Mouse (Mus musculus) megakaryocyte-erythroid progenitor cell, adult 5-6 weeks (primary cell): ENCODE measurements around the gene Tnfsf9. TPM values are rescaled to one million over a fixed set of nuclear protein-coding genes. Genes with fewer than 3 reads are reported as not detected.
"Not testable (repeated sequence)": the region's sequence is repeated elsewhere in the genome, so short reads cannot be mapped to it uniquely, and the experiment has no call there.

Experiments
- ATAC-seq: replicated peaks from 2 replicates; pipeline ENCODE4 v1.8.0; 2016; ENCODE audit warnings: mild to moderate bottlenecking, inconsistent platforms; ENCODE audit not compliant: severe bottlenecking, poor library complexity, low FRiP score, low TSS enrichment
- total RNA-seq, 2 experiments: library from RNA; stranded (forward) in 1 of 2; stranded (reverse) in 1 of 2; fragments of 200-1000, 215-1000 nt in 1 of 2; fragments of >200 nt in 1 of 2; fragmentation: Nextera tagmentation in 1 of 2; gene quantifications; 2 replicates each; pipeline ENCODE4 v1.2.3; 2014 to 2017

Gene Tnfsf9
- total RNA-seq, 2 experiments from 2014 or later, result not detected

DNA sequence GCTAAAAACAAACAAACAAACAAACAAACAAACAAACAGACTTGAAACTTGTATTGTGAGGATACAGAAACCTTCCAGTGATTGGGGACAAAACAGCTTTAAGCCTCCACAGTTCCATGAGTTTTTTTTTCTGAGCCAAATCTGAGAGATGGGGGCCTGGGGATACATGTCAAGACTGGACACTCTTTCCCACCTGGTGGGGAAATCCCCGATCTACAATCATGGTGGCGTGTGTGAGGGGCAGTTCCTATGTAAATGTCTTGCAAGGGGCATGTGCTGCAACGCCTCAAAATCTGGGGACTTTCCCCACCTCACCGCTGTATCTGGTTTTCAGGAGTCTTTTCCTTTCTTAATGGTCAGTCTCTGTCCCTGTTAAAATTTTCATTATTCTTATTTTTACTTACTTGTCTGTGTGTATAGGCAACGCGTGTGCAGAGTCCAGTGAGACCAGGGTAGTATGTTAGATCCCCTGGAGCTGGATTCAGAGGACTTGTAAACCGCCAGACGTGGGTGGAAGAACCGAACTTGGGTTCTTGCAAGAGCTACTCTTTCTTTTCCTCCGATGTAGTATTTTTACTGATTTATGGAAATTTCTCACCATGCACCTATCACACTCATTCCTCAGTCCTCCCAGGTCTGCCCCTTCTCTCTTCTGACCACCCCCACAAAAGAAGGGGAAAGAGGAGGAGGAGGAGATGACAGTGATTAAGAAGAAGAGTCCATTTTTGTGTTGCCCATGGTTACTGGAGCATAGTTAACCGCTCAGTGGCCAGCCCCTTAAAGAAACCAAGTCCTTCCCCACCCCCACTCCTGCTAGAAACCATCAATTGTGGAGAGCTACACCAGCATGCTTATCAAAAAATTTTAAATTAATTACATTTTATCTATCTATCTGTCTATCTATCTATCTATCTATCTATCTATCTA lies 18.3 kb downstream of the Tnfsf9 start:
- ATAC-seq, result no peak

- ATAC-seq, result no peak
Observed at GRCm38 (mm10) chr17:57124792-57125191, 19.7 kb downstream of the Tnfsf9 start.

DNA sequence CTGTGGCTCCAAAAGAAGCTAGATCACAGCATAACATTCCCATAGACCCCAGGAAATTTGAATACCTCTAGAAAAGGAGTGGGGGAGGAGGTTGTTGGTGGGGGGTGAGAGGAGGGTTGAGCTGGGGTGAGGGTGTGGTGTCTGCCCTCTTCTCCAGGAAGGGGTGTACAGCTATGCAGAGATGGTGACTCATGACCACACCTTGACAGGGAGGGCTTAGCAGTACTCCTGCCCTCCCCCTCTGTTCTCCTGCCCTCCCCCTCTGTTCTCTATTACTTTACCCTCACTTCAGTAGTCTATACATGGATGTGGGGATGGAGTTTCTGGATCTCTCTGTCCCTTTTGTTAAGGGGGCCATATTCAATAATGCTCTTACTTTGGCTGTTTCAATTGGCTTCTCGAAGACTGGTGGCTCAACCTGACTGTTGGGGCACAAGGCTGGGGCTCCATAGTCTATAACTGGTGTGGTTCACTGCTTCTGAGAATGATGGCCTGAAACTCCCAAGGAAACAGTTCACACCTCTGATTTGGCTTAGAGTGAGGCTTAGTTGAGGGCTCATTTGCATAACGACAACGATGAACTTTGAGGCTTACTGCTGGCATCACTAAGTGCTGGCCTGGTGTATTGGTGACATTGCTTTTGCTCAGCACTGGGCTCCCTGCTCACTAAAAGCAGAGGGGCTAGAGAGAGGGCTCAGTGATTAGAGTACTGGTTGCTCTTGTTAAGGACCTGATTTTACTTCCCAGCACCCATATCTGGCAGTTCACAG lies 20.9 kb downstream of the Tnfsf9 start:
- ATAC-seq, result peak; percentile 42; the same call in 1 of the 2 replicates

DNA sequence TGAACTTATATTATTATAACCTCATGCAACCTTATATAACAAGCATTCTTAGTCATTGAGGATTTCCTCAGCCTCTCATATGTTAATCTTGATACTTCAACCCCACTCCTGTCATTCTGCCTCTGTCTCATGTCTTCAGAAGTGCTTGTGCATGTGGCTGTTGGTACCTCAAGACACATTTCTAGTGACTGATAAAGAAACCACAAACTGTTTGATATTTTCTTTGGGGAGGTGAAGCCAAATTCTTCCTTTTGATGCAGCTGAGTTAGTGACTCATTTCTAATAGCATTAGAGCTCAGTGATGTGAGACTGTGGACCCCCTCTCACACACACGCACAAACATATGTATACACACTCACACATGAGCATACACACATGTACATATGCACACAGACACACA lies 26.7 kb downstream of the Tnfsf9 start:
- peak; percentile 83 for ATAC-seq

DNA sequence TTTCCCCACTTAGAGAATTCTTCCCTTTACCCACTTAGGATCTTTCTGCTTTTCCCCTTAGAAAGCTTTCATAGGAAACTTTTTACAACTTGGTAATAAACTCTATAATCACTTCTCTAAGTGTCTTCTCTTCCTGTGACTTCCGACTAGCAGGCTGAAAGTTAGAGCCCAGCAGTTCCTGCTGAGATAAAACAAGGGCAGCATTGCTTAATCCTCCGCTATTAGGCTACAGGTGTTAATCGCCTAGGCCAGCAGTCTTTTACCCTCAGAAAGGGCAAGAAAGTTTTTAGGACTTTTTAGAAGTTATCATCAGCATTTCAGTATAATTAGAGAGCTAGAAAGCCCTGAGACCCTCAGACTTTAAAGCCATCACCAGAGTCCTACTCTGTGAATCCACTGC lies 28.9 kb downstream of the Tnfsf9 start:
- not testable (repeated sequence) for ATAC-seq

DNA sequence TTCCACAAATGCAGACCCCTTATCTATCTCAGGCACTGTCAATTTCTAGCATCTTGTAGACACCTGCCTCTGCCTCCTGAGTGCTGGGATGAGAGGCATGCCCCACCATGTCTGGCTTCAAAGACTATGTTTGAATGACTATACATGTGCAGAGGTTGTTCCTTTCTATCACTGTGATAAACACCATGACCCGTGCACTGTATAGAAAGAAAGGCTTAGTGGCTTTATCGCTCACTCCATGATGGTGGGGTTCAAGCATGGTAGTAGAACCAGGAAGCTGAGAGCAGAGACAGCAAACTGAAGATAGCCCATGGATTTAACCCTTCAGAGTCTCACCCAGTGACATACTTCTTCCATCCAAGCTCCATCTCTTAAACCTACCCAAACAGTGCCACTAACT lies 29.6 kb downstream of the Tnfsf9 start:
- ATAC-seq, result peak; percentile 19; the same call in 1 of the 2 replicates

GRCm38 (mm10) chr17:57135635-57136034 lies 30.5 kb downstream of the Tnfsf9 start:
- no peak for ATAC-seq

DNA sequence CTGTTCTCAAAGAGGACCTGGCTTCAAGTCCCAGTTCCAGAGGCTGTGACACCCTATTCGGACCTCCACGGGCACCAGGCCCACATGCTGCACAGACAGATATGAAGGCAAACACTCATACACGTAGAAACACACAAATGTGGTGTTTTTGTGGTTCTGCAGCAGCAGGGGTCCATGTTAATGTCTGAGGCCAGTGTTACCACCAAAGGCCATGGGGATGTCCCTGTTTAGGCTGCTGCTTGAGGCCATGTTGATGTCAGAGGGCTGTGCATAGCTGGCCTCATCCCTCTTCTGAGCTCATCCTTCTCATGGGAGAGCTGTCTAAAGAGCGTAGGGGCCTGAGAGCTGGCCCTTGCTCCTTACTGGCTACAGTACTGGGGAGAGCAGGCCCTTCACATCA lies 33.6 kb downstream of the Tnfsf9 start:
- ATAC-seq, result no peak

DNA sequence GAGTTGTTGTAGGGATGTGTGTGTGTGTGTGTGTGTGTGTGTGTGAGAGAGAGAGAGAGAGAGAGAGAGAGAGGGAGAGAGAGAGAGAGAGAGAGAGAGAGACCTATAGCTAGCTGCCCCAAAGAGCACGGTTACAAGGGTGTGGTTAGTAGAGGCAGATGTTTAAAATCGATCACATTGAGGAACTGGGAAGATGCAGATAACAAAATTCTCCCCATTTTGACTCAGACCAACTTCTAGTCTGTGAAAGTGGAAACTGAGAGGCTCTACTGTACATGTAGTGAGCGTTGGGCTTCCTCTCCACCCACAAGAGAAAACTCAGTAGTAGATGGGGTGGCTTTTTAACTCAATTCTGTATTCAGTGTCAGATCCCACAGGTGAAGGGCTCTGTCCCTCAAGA lies 34.6 kb downstream of the Tnfsf9 start:
- ATAC-seq, result peak; percentile 56; the same call in 1 of the 2 replicates

GRCm38 (mm10) chr17:57143704-57144103 lies 38.6 kb downstream of the Tnfsf9 start:
- no peak for ATAC-seq

- no peak for ATAC-seq
Observed at GRCm38 (mm10) chr17:57145115-57145514, 40.0 kb downstream of the Tnfsf9 start.

GRCm38 (mm10) chr17:57148343-57148742 lies 43.2 kb downstream of the Tnfsf9 start:
- no peak for ATAC-seq

DNA sequence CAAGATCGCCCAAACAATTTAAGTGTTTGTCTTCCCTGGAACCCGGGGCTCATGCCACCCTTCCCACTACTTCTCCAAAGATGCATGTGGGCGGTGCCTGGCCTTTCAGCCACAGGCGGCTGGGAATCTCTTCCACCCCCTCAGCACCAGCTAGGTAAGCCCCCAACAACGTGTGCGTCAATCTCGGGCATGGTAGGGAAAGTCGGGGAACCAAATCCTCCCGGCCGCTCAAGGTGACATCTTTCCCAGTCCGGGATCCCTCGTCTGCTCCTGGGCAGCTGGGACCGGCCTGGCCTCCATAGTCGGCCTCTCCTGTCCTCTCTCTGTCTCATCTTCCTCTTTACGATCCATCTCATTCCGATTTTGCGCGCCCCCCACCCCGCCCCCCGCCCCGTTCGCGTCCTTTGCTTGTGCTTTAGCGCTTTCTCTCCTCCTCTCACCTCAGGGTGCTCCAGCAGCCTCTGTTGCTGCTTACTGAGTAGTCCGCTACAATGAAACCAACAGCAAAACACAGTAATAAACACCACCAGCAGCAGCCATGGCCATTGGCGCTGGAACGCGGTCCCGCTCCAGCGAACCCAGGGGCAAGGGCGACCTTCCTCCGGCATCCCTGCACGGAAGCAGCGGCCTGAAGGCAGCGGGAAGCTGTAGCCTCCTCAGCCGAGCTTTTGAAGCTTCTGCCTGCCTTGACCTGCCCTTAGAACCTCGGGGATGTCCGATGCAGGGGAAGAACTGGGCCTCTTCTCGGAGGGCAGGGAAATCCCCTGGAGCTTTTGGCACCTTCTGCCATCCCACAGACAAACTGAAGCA lies 44.1 kb downstream of the Tnfsf9 start, which contains the start of gene Cd70:
Cd70 (minus strand) TSS at position 784 of the 810 bp plus-strand sequence.
- ATAC-seq, result no peak

GRCm38 (mm10) chr17:57153006-57153405 lies 47.9 kb downstream of the Tnfsf9 start:
- no peak for ATAC-seq

- no peak for ATAC-seq
Observed at GRCm38 (mm10) chr17:57153787-57154186, 48.7 kb downstream of the Tnfsf9 start.

Other genes starting within 250 kb of the Tnfsf9 start
- not detected in 2 replicates for gene Acsbg2, start 230.9 kb upstream of the Tnfsf9 start, total RNA-seq (2014; fragmentation: Nextera tagmentation)
- gene Acsbg2, start 230.9 kb upstream of the Tnfsf9 start, total RNA-seq (2017), result not detected in 2 replicates
- gene 1700061G19Rik, start 229.8 kb upstream of the Tnfsf9 start, total RNA-seq (2014; fragmentation: Nextera tagmentation), result not detected in 2 replicates
- gene 1700061G19Rik, start 229.8 kb upstream of the Tnfsf9 start, total RNA-seq (2017), result not detected in 2 replicates
- gene Mllt1, start 169.9 kb upstream of the Tnfsf9 start, total RNA-seq (2014; fragmentation: Nextera tagmentation), result 24.1 and 33.2 TPM in 2 replicates
- 12.2 and 17.3 TPM in 2 replicates for gene Mllt1, start 169.9 kb upstream of the Tnfsf9 start, total RNA-seq (2017)
- gene Acer1, start 123.2 kb upstream of the Tnfsf9 start, total RNA-seq (2014; fragmentation: Nextera tagmentation), result not detected in 2 replicates
- gene Acer1, start 123.2 kb upstream of the Tnfsf9 start, total RNA-seq (2017), result not detected in 2 replicates
- 89.2 and 116 TPM in 2 replicates for gene Clpp, start 115.0 kb upstream of the Tnfsf9 start, total RNA-seq (2014; fragmentation: Nextera tagmentation)
- gene Clpp, start 115.0 kb upstream of the Tnfsf9 start, total RNA-seq (2017), result 83.2 and 135 TPM in 2 replicates
- gene Alkbh7, start 108.0 kb upstream of the Tnfsf9 start, total RNA-seq (2014; fragmentation: Nextera tagmentation), result 25.2 and 26.4 TPM in 2 replicates
- 19.1 and 25.8 TPM in 2 replicates for gene Alkbh7, start 108.0 kb upstream of the Tnfsf9 start, total RNA-seq (2017)
- not detected in 2 replicates for gene Pspn, start 105.3 kb upstream of the Tnfsf9 start, total RNA-seq (2014; fragmentation: Nextera tagmentation)
- 4.6 TPM in 1 of 2 replicates, not detected in the other for gene Pspn, start 105.3 kb upstream of the Tnfsf9 start, total RNA-seq (2017)
- 112 and 139 TPM in 2 replicates for gene Gtf2f1, start 94.0 kb upstream of the Tnfsf9 start, total RNA-seq (2014; fragmentation: Nextera tagmentation)
- gene Gtf2f1, start 94.0 kb upstream of the Tnfsf9 start, total RNA-seq (2017), result 214 and 264 TPM in 2 replicates
- not detected in 2 replicates for gene Gm17949, start 93.9 kb upstream of the Tnfsf9 start, total RNA-seq (2014; fragmentation: Nextera tagmentation)
- not detected in 2 replicates for gene Gm17949, start 93.9 kb upstream of the Tnfsf9 start, total RNA-seq (2017)
- 211 and 252 TPM in 2 replicates for gene Khsrp, start 73.8 kb upstream of the Tnfsf9 start, total RNA-seq (2014; fragmentation: Nextera tagmentation)
- gene Khsrp, start 73.8 kb upstream of the Tnfsf9 start, total RNA-seq (2017), result 92.4 and 128 TPM in 2 replicates
- gene Slc25a41, start 63.7 kb upstream of the Tnfsf9 start, total RNA-seq (2014; fragmentation: Nextera tagmentation), result not detected in 2 replicates
- 0.91 TPM in 1 of 2 replicates, not detected in the other for gene Slc25a41, start 63.7 kb upstream of the Tnfsf9 start, total RNA-seq (2017)
- not detected in 2 replicates for gene Crb3, start 46.2 kb upstream of the Tnfsf9 start, total RNA-seq (2014; fragmentation: Nextera tagmentation)
- gene Crb3, start 46.2 kb upstream of the Tnfsf9 start, total RNA-seq (2017), result not detected in 2 replicates
- gene Slc25a23, start 45.5 kb upstream of the Tnfsf9 start, total RNA-seq (2014; fragmentation: Nextera tagmentation), result 17.9 and 21.2 TPM in 2 replicates
- gene Slc25a23, start 45.5 kb upstream of the Tnfsf9 start, total RNA-seq (2017), result 3.0 and 6.2 TPM in 2 replicates
- 20.4 and 33.4 TPM in 2 replicates for gene Dennd1c, start 26.8 kb upstream of the Tnfsf9 start, total RNA-seq (2014; fragmentation: Nextera tagmentation)
- 0.65 and 1.8 TPM in 2 replicates for gene Dennd1c, start 26.8 kb upstream of the Tnfsf9 start, total RNA-seq (2017)
- gene Tubb4a, start 17.5 kb upstream of the Tnfsf9 start, total RNA-seq (2014; fragmentation: Nextera tagmentation), result not detected in 2 replicates
- gene Tubb4a, start 17.5 kb upstream of the Tnfsf9 start, total RNA-seq (2017), result 0.08 TPM in 1 of 2 replicates, not detected in the other
- not detected in 2 replicates for gene Cd70, start 44.5 kb downstream of the Tnfsf9 start, total RNA-seq (2014; fragmentation: Nextera tagmentation)
- gene Cd70, start 44.5 kb downstream of the Tnfsf9 start, total RNA-seq (2017), result not detected in 2 replicates
- 1.0 and 1.2 TPM in 2 replicates for gene Tnfsf14, start 88.9 kb downstream of the Tnfsf9 start, total RNA-seq (2014; fragmentation: Nextera tagmentation)
- gene Tnfsf14, start 88.9 kb downstream of the Tnfsf9 start, total RNA-seq (2017), result 0.99 and 1.6 TPM in 2 replicates
- 8.9 TPM in 1 of 2 replicates, not detected in the other for gene C3, start 122.8 kb downstream of the Tnfsf9 start, total RNA-seq (2014; fragmentation: Nextera tagmentation)
- gene C3, start 122.8 kb downstream of the Tnfsf9 start, total RNA-seq (2017), result 1.7 and 7.1 TPM in 2 replicates
- 18.7 and 23.9 TPM in 2 replicates for gene Gpr108, start 143.1 kb downstream of the Tnfsf9 start, total RNA-seq (2014; fragmentation: Nextera tagmentation)
- 6.2 and 10.6 TPM in 2 replicates for gene Gpr108, start 143.1 kb downstream of the Tnfsf9 start, total RNA-seq (2017)
- gene Trip10, start 144.1 kb downstream of the Tnfsf9 start, total RNA-seq (2014; fragmentation: Nextera tagmentation), result 3.9 and 4.5 TPM in 2 replicates
- gene Trip10, start 144.1 kb downstream of the Tnfsf9 start, total RNA-seq (2017), result 8.3 and 10.0 TPM in 2 replicates
- 39.2 and 44.7 TPM in 2 replicates for gene Vav1, start 173.8 kb downstream of the Tnfsf9 start, total RNA-seq (2014; fragmentation: Nextera tagmentation)
- 86.4 and 126 TPM in 2 replicates for gene Vav1, start 173.8 kb downstream of the Tnfsf9 start, total RNA-seq (2017)